Mouse (Mus musculus): ENCODE results near the gene St5.

- TF ChIP-seq CTCF (IDR thresholded peaks at IDR 0.05; ENCODE audit: control insufficient read depth, insufficient read depth, low read length) (no peak), POLR2A (IDR thresholded peaks at IDR 0.05; ENCODE audit: borderline replicate concordance, control insufficient read depth, low read depth, low read length) (no peak)
Measured at GRCm38 (mm10) chr7:109616034-109616979, 87.1 kb downstream of the St5 start.

Data from bone marrow, adult 2 months (tissue).